Comparison of ENCODE assay signal across 16 mouse cellular contexts in the genomic region with DNA sequence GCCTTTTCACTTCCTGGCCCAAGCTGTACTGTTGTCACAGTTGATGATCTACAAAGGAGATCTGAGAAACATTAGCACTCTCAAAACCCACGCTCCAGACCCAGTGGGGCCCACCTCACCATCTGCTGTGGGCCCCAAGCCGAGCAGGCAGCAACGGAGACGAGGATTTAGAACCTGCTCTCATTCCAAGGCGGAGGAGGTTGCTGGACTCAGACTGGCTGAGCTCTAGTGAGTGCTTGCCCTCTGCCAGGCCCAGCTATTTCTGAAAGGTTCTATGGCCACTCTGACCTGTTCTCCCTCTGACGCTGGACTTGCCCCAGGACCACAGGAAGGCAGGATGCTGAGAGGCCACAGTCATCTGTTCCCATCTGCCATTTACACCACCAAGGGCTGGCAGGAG.
DNase-seq lines count a peak whose midpoint lies in the region; ATAC-seq and TF ChIP-seq lines count a peak whose summit lies in the region.
"Had no signal": no experiment of that assay in that cellular context is flagged by ENCODE, and none has a peak within 500 bp of the region (broad histone marks: within the 10 kb centered on the region; RNA-seq: fewer than 3 reads in every experiment).

No protein-coding gene starts in this region.

- H3K36me3 ChIP-seq in forebrain, embryonic 14.5 days (ENCODE audit: control insufficient read depth, insufficient read depth, low read length), result no peaks in the 10 kb centered on the region
- H3K36me3 ChIP-seq in hindbrain, embryonic 14.5 days (replicated peaks; ENCODE audit: control insufficient read depth, insufficient read depth), result no peaks in the 10 kb centered on the region
- H3K36me3 ChIP-seq: embryonic facial prominence, embryonic 13.5 days; midbrain, embryonic 10.5 days had no signal

- no peaks in the 10 kb centered on the region for H3K27me3 ChIP-seq in forebrain, embryonic 14.5 days (replicated peaks; ENCODE audit: control insufficient read depth, insufficient read depth, low read length)
- no peaks in the 10 kb centered on the region for H3K27me3 ChIP-seq in hindbrain, embryonic 14.5 days (ENCODE audit: control insufficient read depth, insufficient read depth, low read length)
- H3K27me3 ChIP-seq: embryonic facial prominence, embryonic 13.5 days had no signal

- peak; percentile 30 to 51 for DNase-seq in layer of hippocampus, adult 8-10 months (ENCODE audit: low spot score in 2 of 2)
- DNase-seq in layer of hippocampus, postnatal 36 days, result no peak
- peak; percentile 97 for DNase-seq in cerebellum, adult 9-11 months
- peak; percentile 35 to 69 for DNase-seq in left cerebral cortex, adult 2 months (ENCODE audit: extremely low spot score in 1 of 2, low spot score in 2 of 2)
- peak; percentile 27 for DNase-seq in right cerebral cortex, postnatal 14 days
- no peak for DNase-seq in forebrain, embryonic 14.5 days (ENCODE audit: low spot score)
- DNase-seq in gastrocnemius, postnatal 14 days, result no peak
- no peak for DNase-seq in hindbrain, embryonic 14.5 days (ENCODE audit: low spot score)
- DNase-seq: heart, adult 11 months; kidney, adult 9 months; kidney, postnatal 4 days; lung, postnatal 14 days; retina, postnatal 1 day; thymus, adult 2 months had no signal

- H3K9ac ChIP-seq in forebrain, embryonic 14.5 days (ENCODE audit: low read length), result no peak overlapping the region
- no peak overlapping the region for H3K9ac ChIP-seq in hindbrain, embryonic 14.5 days
- H3K9ac ChIP-seq: embryonic facial prominence, embryonic 13.5 days had no signal

- intact Hi-C loops in left cerebral cortex, adult 2 months (cut with DNase I), result loop anchor here (1.0 to 5.0 kb wide), 3 partner anchors 37 to 287 kb away; no protein-coding TSS in a partner anchor
- intact Hi-C loops in gastrocnemius, postnatal 14 days (cut with DNase I; ENCODE audit: low total_unique reads), result no loop called here

- no peaks in the 10 kb centered on the region; the same call in 1 of the 2 replicates for H3K4me1 ChIP-seq in forebrain, embryonic 14.5 days (ENCODE audit: control insufficient read depth, insufficient read depth, low read length)
- no peaks in the 10 kb centered on the region for H3K4me1 ChIP-seq in hindbrain, embryonic 14.5 days (replicated peaks; ENCODE audit: control insufficient read depth, insufficient read depth, low read length)
- H3K4me1 ChIP-seq: embryonic facial prominence, embryonic 13.5 days; midbrain, embryonic 10.5 days had no signal

- no peak overlapping the region for H3K4me2 ChIP-seq in forebrain, embryonic 14.5 days (ENCODE audit: low read length)
- H3K4me2 ChIP-seq in hindbrain, embryonic 14.5 days (replicated peaks), result no peak overlapping the region
- H3K4me2 ChIP-seq: embryonic facial prominence, embryonic 13.5 days had no signal

- H3K27ac ChIP-seq in left cerebral cortex, adult 2 months, result no peak overlapping the region
- no peak overlapping the region for H3K27ac ChIP-seq in forebrain, embryonic 14.5 days (ENCODE audit: low read depth, low read length)
- no peak overlapping the region for H3K27ac ChIP-seq in hindbrain, embryonic 14.5 days
- H3K27ac ChIP-seq: embryonic facial prominence, embryonic 13.5 days; midbrain, embryonic 10.5 days had no signal

- no peak for TF ChIP-seq CTCF in left cerebral cortex, adult 2 months (IDR thresholded peaks at IDR 0.05)

- WGBS in forebrain, embryonic 14.5 days, result 66% methylated on average over 6 of the region's 6 CpGs
- WGBS in hindbrain, embryonic 14.5 days, result 79% methylated on average over 6 of the region's 6 CpGs

- no peaks in the 10 kb centered on the region for H3K9me3 ChIP-seq in forebrain, embryonic 14.5 days (replicated peaks; ENCODE audit: control insufficient read depth, low read length)
- no peaks in the 10 kb centered on the region for H3K9me3 ChIP-seq in hindbrain, embryonic 14.5 days (ENCODE audit: control insufficient read depth, low read length)
- H3K9me3 ChIP-seq: embryonic facial prominence, embryonic 13.5 days; midbrain, embryonic 10.5 days had no signal

- no peak overlapping the region for H3K4me3 ChIP-seq in left cerebral cortex, adult 2 months
- H3K4me3 ChIP-seq in forebrain, embryonic 14.5 days (ENCODE audit: low read depth, low read length), result no peak overlapping the region
- H3K4me3 ChIP-seq in hindbrain, embryonic 14.5 days (replicated peaks; ENCODE audit: low read length), result no peak overlapping the region
- H3K4me3 ChIP-seq: embryonic facial prominence, embryonic 13.5 days; midbrain, embryonic 10.5 days had no signal

- ATAC-seq in forebrain, embryonic 14.5 days, result no peak
- ATAC-seq in hindbrain, embryonic 14.5 days (ENCODE audit: low FRiP score), result no peak

Comparison
In these comparisons a context has a peak if more than half of its experiments do, and no peak if none do; other contexts are left out.
1. DNase-seq: peak in layer of hippocampus, adult 8-10 months (2 of 2), cerebellum, adult 9-11 months (single experiment), left cerebral cortex, adult 2 months (2 of 2) and right cerebral cortex, postnatal 14 days (single experiment); none in layer of hippocampus, postnatal 36 days (0 of 2), forebrain, embryonic 14.5 days (single experiment), gastrocnemius, postnatal 14 days (single experiment) and hindbrain, embryonic 14.5 days (single experiment).